18 mouse cellular contexts compared by ENCODE assay signal in the genomic region with DNA sequence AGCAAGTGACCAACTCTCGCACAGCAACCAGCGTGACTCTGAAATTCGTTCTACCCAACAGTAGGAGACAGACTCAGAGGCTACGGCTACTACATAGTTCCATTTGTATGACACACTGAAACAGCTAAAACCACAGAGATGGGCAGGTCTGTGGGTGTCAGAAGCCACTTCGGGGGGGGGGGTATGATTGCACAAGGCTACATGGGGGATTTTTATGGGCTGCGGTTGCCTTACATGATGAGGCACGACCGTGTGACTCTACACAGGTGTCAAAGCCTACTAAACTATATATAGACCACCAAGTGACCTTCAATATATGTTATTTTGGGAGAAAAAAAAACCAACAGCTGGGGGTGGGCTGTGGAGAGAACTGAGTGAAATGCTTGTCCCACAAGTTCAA.
DNase-seq lines count a peak whose midpoint lies in the region; ATAC-seq and TF ChIP-seq lines count a peak whose summit lies in the region.
"Had no signal": no experiment of that assay in that cellular context is flagged by ENCODE, and none has a peak within 500 bp of the region (broad histone marks: within the 10 kb centered on the region; RNA-seq: fewer than 3 reads in every experiment).

No protein-coding gene starts in this region.

- dilution Hi-C loops in CH12.LX (cut with MboI; ENCODE audit: extremely low pct_ligation_motif_present, extremely low pct_unique_long_range_greater_than_20kb, low sequenced_read_pairs), result no loop called here

- TF ChIP-seq RAD21 in CH12.LX (IDR thresholded peaks at IDR 0.05; ENCODE audit: low read depth, low read length), result no peak; the same call in 1 of the 2 replicates

- 6% methylated on average over 8 of the region's 8 CpGs for WGBS in thymus, adult 2 months

- no peaks in the 10 kb centered on the region for H3K9me3 ChIP-seq in CH12.LX (replicated peaks; ENCODE audit: low read length)
- H3K9me3 ChIP-seq: embryonic facial prominence, embryonic 12.5 days; forebrain, embryonic 10.5 days; heart, embryonic 12.5 days; hindbrain, embryonic 15.5 days; neural tube, embryonic 12.5 days had no signal

- DNase-seq in heart, adult 11 months, result peak; percentile 65
- DNase-seq in heart, adult 8-10 months (ENCODE audit: low spot score), result no peak
- DNase-seq in CH12.LX (ENCODE audit: extremely low read depth), result peak; percentile 94
- DNase-seq in thymus, adult 2 months, result peak; percentile 40
- DNase-seq in kidney, adult 18-20 months, result no peak
- no peak for DNase-seq in cerebellum, postnatal 14 days
- DNase-seq in ovary, postnatal 14 days (ENCODE audit: low spot score), result no peak
- DNase-seq: adrenal gland, adult 8-10 months; cerebellum, postnatal 10 days; left cerebral cortex, postnatal 4 days; lung, adult 2 months had no signal

- peak; percentile 44 for ATAC-seq in inflammation-experienced regulatory T-cells, adult 6 months

- peaks cover 34 to 72% of the 10 kb centered on the region in 2 experiments for H3K4me1 ChIP-seq in CH12.LX (ENCODE audit: control insufficient read depth in 1 of 2, insufficient read depth in 2 of 2)
- H3K4me1 ChIP-seq in thymus, adult 2 months (replicated peaks; ENCODE audit: control insufficient read depth, insufficient read depth, low read length), result peaks cover 50% of the 10 kb centered on the region
- H3K4me1 ChIP-seq: embryonic facial prominence, embryonic 12.5 days; forebrain, embryonic 10.5 days; neural tube, embryonic 12.5 days had no signal

- no peak overlapping the region for H3K4me3 ChIP-seq in CH12.LX (replicated peaks in 1 of 3; ENCODE audit: low read depth in 2 of 3, low read length in 2 of 3, poor library complexity in 1 of 3)
- peak overlapping the region; percentile 30 for H3K4me3 ChIP-seq in thymus, adult 2 months (ENCODE audit: control insufficient read depth, insufficient read depth, low read length)
- H3K4me3 ChIP-seq: embryonic facial prominence, embryonic 12.5 days; forebrain, embryonic 10.5 days; heart, embryonic 12.5 days; hindbrain, embryonic 15.5 days; neural tube, embryonic 12.5 days had no signal

- H3K4me2 ChIP-seq in CH12.LX (ENCODE audit: insufficient read depth, low read depth, poor library complexity, severe bottlenecking), result peak overlapping the region; percentile 69
- H3K4me2 ChIP-seq: embryonic facial prominence, embryonic 12.5 days; heart, embryonic 12.5 days; hindbrain, embryonic 15.5 days; neural tube, embryonic 12.5 days had no signal

- no peaks in the 10 kb centered on the region for H3K36me3 ChIP-seq in CH12.LX (replicated peaks in 1 of 2; ENCODE audit: control insufficient read depth in 1 of 2, insufficient read depth in 1 of 2, low read length in 1 of 2)
- no peaks in the 10 kb centered on the region for H3K36me3 ChIP-seq in thymus, adult 2 months (ENCODE audit: control insufficient read depth, insufficient read depth, low read length)
- H3K36me3 ChIP-seq: embryonic facial prominence, embryonic 12.5 days; forebrain, embryonic 10.5 days; heart, embryonic 12.5 days; hindbrain, embryonic 15.5 days; neural tube, embryonic 12.5 days had no signal

- no peaks in the 10 kb centered on the region for H3K79me2 ChIP-seq in CH12.LX (replicated peaks; ENCODE audit: control insufficient read depth, extremely low read depth, insufficient read depth, poor library complexity, severe bottlenecking)

- TF ChIP-seq CTCF in CH12.LX (conservative IDR thresholded peaks at IDR 0.05 in 1 of 2, IDR thresholded peaks at IDR 0.05 in 1 of 2; ENCODE audit: low read depth in 2 of 2, low read length in 2 of 2), result no peak
- no peak for TF ChIP-seq CTCF in thymus, adult 2 months (IDR thresholded peaks at IDR 0.05; ENCODE audit: borderline replicate concordance, control insufficient read depth, extremely low read depth, insufficient read depth, low read length, poor library complexity)

- H3K27me3 ChIP-seq in CH12.LX (replicated peaks), result no peaks in the 10 kb centered on the region
- no peaks in the 10 kb centered on the region for H3K27me3 ChIP-seq in thymus, adult 2 months (ENCODE audit: control insufficient read depth, insufficient read depth, low read length)
- H3K27me3 ChIP-seq: embryonic facial prominence, embryonic 12.5 days; heart, embryonic 12.5 days; hindbrain, embryonic 15.5 days; neural tube, embryonic 12.5 days had no signal

- TF ChIP-seq EP300 in CH12.LX (IDR thresholded peaks at IDR 0.05; ENCODE audit: low read length), result peak; percentile 96

- in situ Hi-C loops in CH12.LX (cut with MboI; ENCODE audit: low pct_ligation_motif_present, low pct_unique_long_range_greater_than_20kb, low sequenced_read_pairs), result no loop called here

- 0 out of 2 replicates have a peak, but pooled peaks have one; percentile 21 for TF ChIP-seq POLR2A in CH12.LX (IDR thresholded peaks at IDR 0.05; ENCODE audit: low read depth, low read length)
- TF ChIP-seq POLR2A in thymus, adult 2 months (IDR thresholded peaks at IDR 0.05; ENCODE audit: control insufficient read depth, extremely low read depth, insufficient read depth, low read length, poor library complexity), result no peak

- H3K9ac ChIP-seq in CH12.LX (ENCODE audit: insufficient read depth, low read depth), result peak overlapping the region; percentile 44; the same call in 1 of the 2 replicates
- H3K9ac ChIP-seq: embryonic facial prominence, embryonic 12.5 days; heart, embryonic 12.5 days; hindbrain, embryonic 15.5 days; neural tube, embryonic 12.5 days had no signal

- H3K27ac ChIP-seq in CH12.LX (ENCODE audit: insufficient read depth, low read depth), result peak overlapping the region; percentile 94
- peak overlapping the region; percentile 97 for H3K27ac ChIP-seq in thymus, adult 2 months (ENCODE audit: control insufficient read depth, insufficient read depth, low read length)
- H3K27ac ChIP-seq: embryonic facial prominence, embryonic 12.5 days; forebrain, embryonic 10.5 days; hindbrain, embryonic 15.5 days; kidney, postnatal 0 days; neural tube, embryonic 12.5 days had no signal

TF ChIP-seq in CH12.LX, 34 proteins besides CTCF, POLR2A, EP300 and RAD21:
- TF ChIP-seq MAZ (IDR thresholded peaks at IDR 0.05; ENCODE audit: low read depth, low read length) (peak; percentile 93), MXI1 (IDR thresholded peaks at IDR 0.05; ENCODE audit: low read depth, low read length) (no peak; the same call in none of the 2 replicates), KAT2A (IDR thresholded peaks at IDR 0.05; ENCODE audit: insufficient replicate concordance, low read length) (no peak), SMC3 (IDR thresholded peaks at IDR 0.05; ENCODE audit: low read depth, low read length) (no peak; the same call in 1 of the 2 replicates), IRF4 (IDR thresholded peaks at IDR 0.05; ENCODE audit: low read depth, low read length) (peak; percentile 89), CHD1 (IDR thresholded peaks at IDR 0.05; ENCODE audit: low read depth, low read length) (no peak), HCFC1 (IDR thresholded peaks at IDR 0.05; ENCODE audit: low read depth, low read length) (no peak), MAFK (IDR thresholded peaks at IDR 0.05; ENCODE audit: insufficient replicate concordance, low read length) (peak; percentile 75; the same call in 1 of the 2 replicates), RCOR1 (conservative IDR thresholded peaks at IDR 0.05; ENCODE audit: low read depth, low read length) (no peak), CHD2 (IDR thresholded peaks at IDR 0.05; ENCODE audit: low read length) (peak; percentile 68; the same call in 1 of the 2 replicates), TBP (conservative IDR thresholded peaks at IDR 0.05; ENCODE audit: low read depth, low read length) (no peak; the same call in 1 of the 2 replicates), BHLHE40 (IDR thresholded peaks at IDR 0.05; ENCODE audit: low read depth, low read length) (peak; percentile 93), ZKSCAN1 (IDR thresholded peaks at IDR 0.05; ENCODE audit: borderline replicate concordance, low read depth, low read length) (no peak), E2F4 (IDR thresholded peaks at IDR 0.05; ENCODE audit: insufficient replicate concordance, low read depth, low read length) (no peak), UBTF (IDR thresholded peaks at IDR 0.05; ENCODE audit: low read depth, low read length) (no peak), PAX5 (IDR thresholded peaks at IDR 0.05; ENCODE audit: low read length) (no peak), NELFE (IDR thresholded peaks at IDR 0.05; ENCODE audit: low read depth, low read length) (no peak), MEF2A (IDR thresholded peaks at IDR 0.05; ENCODE audit: borderline replicate concordance, low read depth, low read length) (peak; percentile 98), MAX (IDR thresholded peaks at IDR 0.05; ENCODE audit: low read length) (no peak), USF1 (IDR thresholded peaks at IDR 0.05; ENCODE audit: low read depth, low read length) (no peak), ZMIZ1 (IDR thresholded peaks at IDR 0.05; ENCODE audit: low read depth, low read length) (0 out of 2 replicates have a peak, but pooled peaks have one; percentile 17), MYC (IDR thresholded peaks at IDR 0.05; ENCODE audit: low read depth, low read length) (0 out of 2 replicates have a peak, but pooled peaks have one; percentile 15), USF2 (conservative IDR thresholded peaks at IDR 0.05; ENCODE audit: low read depth, low read length) (no peak), ZC3H11A (IDR thresholded peaks at IDR 0.05; ENCODE audit: low read depth, low read length) (no peak), POLR2AphosphoS2 (IDR thresholded peaks at IDR 0.05; ENCODE audit: low read depth, low read length) (no peak), SIN3A (IDR thresholded peaks at IDR 0.05; ENCODE audit: low read length) (no peak; the same call in 1 of the 2 replicates), GABPA (IDR thresholded peaks at IDR 0.05; ENCODE audit: insufficient replicate concordance, low read depth, low read length) (no peak), JUN (IDR thresholded peaks at IDR 0.05; ENCODE audit: insufficient read depth, low read depth, low read length) (no peak), ZNF384 (IDR thresholded peaks at IDR 0.05; ENCODE audit: low read depth, low read length) (peak; percentile 94), ETS1 (conservative IDR thresholded peaks at IDR 0.05; ENCODE audit: low read depth, low read length) (peak; percentile 95), NRF1 (IDR thresholded peaks at IDR 0.05; ENCODE audit: low read depth, low read length) (no peak), TCF12 (IDR thresholded peaks at IDR 0.05; ENCODE audit: low read depth, low read length) (peak; percentile 98), JUND (conservative IDR thresholded peaks at IDR 0.05; ENCODE audit: low read depth, low read length) (peak; percentile 52; the same call in 1 of the 2 replicates), ELF1 (IDR thresholded peaks at IDR 0.05; ENCODE audit: low read depth, low read length) (no peak)
TF ChIP-seq in CH12.LX: peak in this region for 12.

Comparison
In these comparisons a context has a peak if more than half of its experiments do, and no peak if none do; other contexts are left out.
1. DNase-seq: peak in heart, adult 11 months (single experiment), CH12.LX (single experiment) and thymus, adult 2 months (single experiment); none in heart, adult 8-10 months (single experiment), kidney, adult 18-20 months (single experiment), cerebellum, postnatal 14 days (0 of 2) and ovary, postnatal 14 days (single experiment).